ENCODE assay signal across 27 mouse cellular contexts in genomic region chr5:54053673-54054366, GRCm38 (mm10). TPM values are rescaled to one million over a fixed set of nuclear protein-coding genes. Genes with fewer than 3 reads are reported as not detected.
DNase-seq lines count a peak whose midpoint lies in the region; TF ChIP-seq lines count a peak whose summit lies in the region.
"Had no signal": no experiment of that assay in that cellular context is flagged by ENCODE, and none has a peak within 500 bp of the region (broad histone marks: within the 10 kb centered on the region; RNA-seq: fewer than 3 reads in every experiment).

No protein-coding gene starts in this region.

- no peak overlapping the region for H3K4me3 ChIP-seq in testis, adult 2 months (ENCODE audit: control insufficient read depth, low read depth, low read length)
- H3K4me3 ChIP-seq: embryonic facial prominence, embryonic 13.5 days; erythroblast, embryonic 14.5 days; forebrain, embryonic 13.5 days; hindbrain, embryonic 13.5 days; limb, embryonic 13.5 days; midbrain, embryonic 12.5 days had no signal

- H3K27ac ChIP-seq in testis, adult 2 months (ENCODE audit: control insufficient read depth, insufficient read depth, low read depth, low read length) = peak overlapping the region; percentile 39; the same call in 1 of the 2 replicates
- H3K27ac ChIP-seq: embryonic facial prominence, embryonic 13.5 days; forebrain, embryonic 13.5 days; hindbrain, embryonic 13.5 days; limb, embryonic 13.5 days; liver, embryonic 14.5 days; macrophage; midbrain, embryonic 12.5 days; stomach, postnatal 0 days had no signal

- intact Hi-C loops in heart, postnatal 10 days (cut with DNase I) = loop anchor here (10.0 kb wide), 1 partner anchor 49 kb away; no protein-coding TSS in a partner anchor

- no peaks in the 10 kb centered on the region for H3K4me1 ChIP-seq in testis, adult 2 months (ENCODE audit: control insufficient read depth, insufficient read depth, low read length)
- H3K4me1 ChIP-seq: forebrain, embryonic 13.5 days had no signal

- TF ChIP-seq CTCF in testis, adult 2 months (IDR thresholded peaks at IDR 0.05; ENCODE audit: control insufficient read depth, insufficient read depth, insufficient replicate concordance, low read depth, low read length) = no peak

- H3K36me3 ChIP-seq in testis, adult 2 months (ENCODE audit: control insufficient read depth, insufficient read depth, low read length) = no peaks in the 10 kb centered on the region; the same call in 1 of the 2 replicates

- DNase-seq in heart, adult 11 months = peak; percentile 73
- DNase-seq in heart, postnatal 10 days = no peak
- DNase-seq in layer of hippocampus, adult 18-20 months (ENCODE audit: low spot score in 2 of 2) = peak; percentile 17 to 68
- no peak for DNase-seq in layer of hippocampus, adult 9-10 months (ENCODE audit: low spot score)
- DNase-seq in testis, postnatal 10 days (ENCODE audit: low spot score) = no peak
- DNase-seq in thymus, postnatal 4 days = no peak
- no peak for DNase-seq in spleen, adult 12 weeks (ENCODE audit: low spot score)
- DNase-seq: adrenal gland, postnatal 14 days; cerebellum, adult 8-10 months; cerebellum, postnatal 36 days; embryo, embryonic 11 days; gastrocnemius, postnatal 14 days; heart, postnatal 14 days; kidney, adult 8-10 months; kidney, postnatal 25 days; lung, embryonic 14.5 days; thymus, postnatal 14 days had no signal

- TF ChIP-seq POLR2A in testis, adult 2 months (IDR thresholded peaks at IDR 0.05; ENCODE audit: control insufficient read depth, low read depth, low read length) = no peak

- H3K27me3 ChIP-seq in testis, adult 2 months (ENCODE audit: control insufficient read depth, insufficient read depth, low read length) = no peaks in the 10 kb centered on the region
- H3K27me3 ChIP-seq: embryonic facial prominence, embryonic 13.5 days; forebrain, embryonic 13.5 days; hindbrain, embryonic 13.5 days; limb, embryonic 13.5 days; midbrain, embryonic 12.5 days had no signal

RNA-seq across cellular contexts. Expression of gene Stim2, which starts 55.5 kb away (rescaled TPM):
- total RNA-seq in heart, postnatal 10 days (2021) = 10 to 100 TPM; 24.8 to 27.2 TPM
- total RNA-seq in layer of hippocampus, adult 18-20 months (2021) = 100 to 1,000 TPM; 157 to 166 TPM
- 3.7 and 5.9 TPM in 2 replicates for polyA plus RNA-seq in testis, adult 2 months (2012; rRNA removed)

Comparison
In these comparisons a context has a peak if more than half of its experiments do, and no peak if none do; other contexts are left out.
1. DNase-seq: peak in heart, adult 11 months (single experiment) and layer of hippocampus, adult 18-20 months (2 of 2); none in heart, postnatal 10 days (0 of 2), layer of hippocampus, adult 9-10 months (single experiment), testis, postnatal 10 days (single experiment), thymus, postnatal 4 days (single experiment) and spleen, adult 12 weeks (single experiment).
2. RNA of gene Stim2, which starts 55.5 kb away (total RNA-seq): 157 to 166 TPM in layer of hippocampus, adult 18-20 months; 24.8 to 27.2 TPM in heart, postnatal 10 days; every median in the first group is over 4 times any median in the second.